Mouse (Mus musculus): ENCODE measurements around the gene Chchd3. TPM values are rescaled to one million over a fixed set of nuclear protein-coding genes. Genes with fewer than 3 reads are reported as not detected.

Gene Chchd3
- polyA plus RNA-seq, 1 experiment: 123 TPM

- no peaks in the 10 kb centered on the region for H3K27me3 ChIP-seq (ENCODE audit: control insufficient read depth, insufficient read depth, insufficient read length)
- H3ac ChIP-seq (ENCODE audit: control insufficient read depth, insufficient read length): no peak overlapping the region
- H3K4me2 ChIP-seq (ENCODE audit: low read depth): peak overlapping the region; percentile 54
- no peak overlapping the region for H3K4me3 ChIP-seq
- peak in 1 of 3 experiments; percentile 35 for TF ChIP-seq MYOD1 (IDR thresholded peaks at IDR 0.05; ENCODE audit: control insufficient read depth in 1 of 3, insufficient read length in 2 of 3, low read depth in 2 of 3)
- peak in 1 of 3 experiments; percentile 8 for TF ChIP-seq MYOG (IDR thresholded peaks at IDR 0.05; ENCODE audit: control insufficient read depth in 1 of 3, insufficient read depth in 1 of 3, insufficient read length in 2 of 3, low read depth in 2 of 3)
- no peak for TF ChIP-seq MAX (IDR thresholded peaks at IDR 0.05; ENCODE audit: low read depth)
- no peaks in the 10 kb centered on the region for H3K79me2 ChIP-seq (ENCODE audit: control insufficient read depth, insufficient read depth)
- peaks cover 10% of the 10 kb centered on the region for H3K36me3 ChIP-seq (ENCODE audit: control insufficient read depth, insufficient read depth)
These were observed 264.2 kb downstream of the Chchd3 start for GRCm38 (mm10) chr6:32795653-32796500.

- no peak overlapping the region for H3K4me3 ChIP-seq
- no peak for TF ChIP-seq MAX (IDR thresholded peaks at IDR 0.05; ENCODE audit: low read depth)
- no peak for TF ChIP-seq POLR2AphosphoS2 (IDR thresholded peaks at IDR 0.05; ENCODE audit: insufficient read length, low read depth)
- no peak for TF ChIP-seq REST (IDR thresholded peaks at IDR 0.05; ENCODE audit: insufficient read depth, insufficient read length)
- no peak for TF ChIP-seq E2F4 (IDR thresholded peaks at IDR 0.05; ENCODE audit: insufficient read depth)
- TF ChIP-seq CEBPB (IDR thresholded peaks at IDR 0.05; ENCODE audit: insufficient read depth, poor library complexity, severe bottlenecking): no peak
- no peak for TF ChIP-seq TCF3 (IDR thresholded peaks at IDR 0.05; ENCODE audit: insufficient read length, low read depth)
- no peak for TF ChIP-seq SRF (IDR thresholded peaks at IDR 0.05; ENCODE audit: control insufficient read depth, insufficient read length, low read depth)
- TF ChIP-seq POLR2A (IDR thresholded peaks at IDR 0.05; ENCODE audit: insufficient read length, low read depth): no peak
- no peak for TF ChIP-seq MYOG (IDR thresholded peaks at IDR 0.05; ENCODE audit: control insufficient read depth in 1 of 3, insufficient read depth in 1 of 3, insufficient read length in 2 of 3, low read depth in 2 of 3)
- H3K79me2 ChIP-seq (ENCODE audit: control insufficient read depth, insufficient read depth): no peaks in the 10 kb centered on the region
- H3K36me3 ChIP-seq (ENCODE audit: control insufficient read depth, insufficient read depth): peaks cover 14% of the 10 kb centered on the region
- H3K27me3 ChIP-seq (ENCODE audit: control insufficient read depth, insufficient read depth, insufficient read length): no peaks in the 10 kb centered on the region
- H3K4me2 ChIP-seq (ENCODE audit: low read depth): no peak overlapping the region
- H3ac ChIP-seq (ENCODE audit: control insufficient read depth, insufficient read length): no peak overlapping the region
These were observed 266.5 kb downstream of the Chchd3 start for GRCm38 (mm10) chr6:32793575-32793974.

- H3K36me3 ChIP-seq (ENCODE audit: control insufficient read depth, insufficient read depth): peaks cover 14% of the 10 kb centered on the region
- no peak overlapping the region for H3ac ChIP-seq (ENCODE audit: control insufficient read depth, insufficient read length)
- H3K4me3 ChIP-seq: no peak overlapping the region
- H3K79me2 ChIP-seq (ENCODE audit: control insufficient read depth, insufficient read depth): no peaks in the 10 kb centered on the region
- no peaks in the 10 kb centered on the region for H3K27me3 ChIP-seq (ENCODE audit: control insufficient read depth, insufficient read depth, insufficient read length)
- TF ChIP-seq SRF (IDR thresholded peaks at IDR 0.05; ENCODE audit: control insufficient read depth, insufficient read length, low read depth): no peak
- no peak for TF ChIP-seq TCF12 (IDR thresholded peaks at IDR 0.05; ENCODE audit: insufficient read depth, poor library complexity, severe bottlenecking)
- TF ChIP-seq POLR2A (IDR thresholded peaks at IDR 0.05; ENCODE audit: insufficient read length, low read depth): no peak
- TF ChIP-seq E2F4 (IDR thresholded peaks at IDR 0.05; ENCODE audit: insufficient read depth): no peak
- no peak for TF ChIP-seq TCF3 (IDR thresholded peaks at IDR 0.05; ENCODE audit: insufficient read length, low read depth)
- no peak for TF ChIP-seq CEBPB (IDR thresholded peaks at IDR 0.05; ENCODE audit: insufficient read depth, poor library complexity, severe bottlenecking)
- TF ChIP-seq MYOD1 (IDR thresholded peaks at IDR 0.05; ENCODE audit: control insufficient read depth in 1 of 3, insufficient read length in 2 of 3, low read depth in 2 of 3): no peak
- TF ChIP-seq USF1 (IDR thresholded peaks at IDR 0.05; ENCODE audit: low read depth): no peak
- no peak for TF ChIP-seq POLR2AphosphoS2 (IDR thresholded peaks at IDR 0.05; ENCODE audit: insufficient read length, low read depth)
- TF ChIP-seq REST (IDR thresholded peaks at IDR 0.05; ENCODE audit: insufficient read depth, insufficient read length): no peak
- no peak for TF ChIP-seq MAX (IDR thresholded peaks at IDR 0.05; ENCODE audit: low read depth)
- no peak for TF ChIP-seq MYOG (IDR thresholded peaks at IDR 0.05; ENCODE audit: control insufficient read depth in 1 of 3, insufficient read depth in 1 of 3, insufficient read length in 2 of 3, low read depth in 2 of 3)
- H3K4me2 ChIP-seq (ENCODE audit: low read depth): no peak overlapping the region
These were observed 266.9 kb downstream of the Chchd3 start for GRCm38 (mm10) chr6:32793163-32793562.

- H3K79me2 ChIP-seq (ENCODE audit: control insufficient read depth, insufficient read depth): no peaks in the 10 kb centered on the region
These were observed 269.6 kb downstream of the Chchd3 start for GRCm38 (mm10) chr6:32790487-32790886.

GRCm38 (mm10) chr6:32787399-32787798 is 272.7 kb downstream of the Chchd3 start:
- TF ChIP-seq SRF (IDR thresholded peaks at IDR 0.05; ENCODE audit: control insufficient read depth, insufficient read length, low read depth) (no peak), MAX (IDR thresholded peaks at IDR 0.05; ENCODE audit: low read depth) (no peak)
- peaks cover 6% of the 10 kb centered on the region for H3K36me3 ChIP-seq (ENCODE audit: control insufficient read depth, insufficient read depth)
- no peaks in the 10 kb centered on the region for H3K79me2 ChIP-seq (ENCODE audit: control insufficient read depth, insufficient read depth)
- H3K4me3 ChIP-seq: no peak overlapping the region
- no peak overlapping the region for H3K4me2 ChIP-seq (ENCODE audit: low read depth)
- no peak overlapping the region for H3ac ChIP-seq (ENCODE audit: control insufficient read depth, insufficient read length)
- no peaks in the 10 kb centered on the region for H3K27me3 ChIP-seq (ENCODE audit: control insufficient read depth, insufficient read depth, insufficient read length)

More at GRCm38 (mm10) chr6:32790487-32790886, 269.6 kb downstream of the Chchd3 start:
- Histone ChIP-seq H3K4me2 (ENCODE audit: low read depth) (no peak overlapping the region), H3K27me3 (ENCODE audit: control insufficient read depth, insufficient read depth, insufficient read length) (no peaks in the 10 kb centered on the region), H3K36me3 (ENCODE audit: control insufficient read depth, insufficient read depth) (peaks cover 14% of the 10 kb centered on the region), H3K4me3 (no peak overlapping the region), H3ac (ENCODE audit: control insufficient read depth, insufficient read length) (no peak overlapping the region)
- TF ChIP-seq SRF (IDR thresholded peaks at IDR 0.05; ENCODE audit: control insufficient read depth, insufficient read length, low read depth) (no peak), TCF3 (IDR thresholded peaks at IDR 0.05; ENCODE audit: insufficient read length, low read depth) (no peak), MYOD1 (IDR thresholded peaks at IDR 0.05; ENCODE audit: control insufficient read depth in 1 of 3, insufficient read length in 2 of 3, low read depth in 2 of 3) (no peak), MAX (IDR thresholded peaks at IDR 0.05; ENCODE audit: low read depth) (no peak), POLR2AphosphoS2 (IDR thresholded peaks at IDR 0.05; ENCODE audit: insufficient read length, low read depth) (no peak), USF1 (IDR thresholded peaks at IDR 0.05; ENCODE audit: low read depth) (no peak), POLR2A (IDR thresholded peaks at IDR 0.05; ENCODE audit: insufficient read length, low read depth) (no peak), E2F4 (IDR thresholded peaks at IDR 0.05; ENCODE audit: insufficient read depth) (no peak)
